Mouse (Mus musculus) forebrain, embryonic 12.5 days (tissue): ENCODE data around the gene Cwc15. TPM values are rescaled to one million over a fixed set of nuclear protein-coding genes. Genes with fewer than 3 reads are reported as not detected.

Experiments used
- polyA plus RNA-seq: library from polyadenylated mRNA; unstranded; fragments of >200 nt; fragmentation: Nextera tagmentation; extraction: Ambion mirVana; gene quantifications from 2 replicates; pipeline ENCODE4 v1.2.1, GENCODE M21; 2016

Gene Cwc15
- polyA plus RNA-seq, 1 experiment from 2014 or later: 192 TPM

Other genes starting within 250 kb of the Cwc15 start
- 20.3 and 20.7 TPM in 2 replicates for gene Sesn3, start 225.6 kb upstream of the Cwc15 start, polyA plus RNA-seq
- gene Endod1, start 119.1 kb upstream of the Cwc15 start, polyA plus RNA-seq: 6.4 and 6.9 TPM in 2 replicates
- gene Kdm4d, start 135 bp upstream of the Cwc15 start, polyA plus RNA-seq: 0.12 and 0.27 TPM in 2 replicates
- gene Amotl1, start 144.4 kb downstream of the Cwc15 start, polyA plus RNA-seq: 14.1 and 14.8 TPM in 2 replicates
- 0.17 TPM in 1 of 2 replicates, not detected in the other for gene Piwil4, start 240.1 kb downstream of the Cwc15 start, polyA plus RNA-seq